Mouse (Mus musculus): Measurements from ENCODE around the gene Sox5.

- TF ChIP-seq CTCF (IDR thresholded peaks at IDR 0.05): no peak
- TF ChIP-seq EP300 (IDR thresholded peaks at IDR 0.05; ENCODE audit: insufficient read depth, low read depth, low read length): no peak
- no peak for TF ChIP-seq POLR2A (IDR thresholded peaks at IDR 0.05; ENCODE audit: insufficient read depth, low read depth, low read length)
Observed at GRCm38 (mm10) chr6:143918405-143918947, 863.3 kb downstream of the Sox5 start.

Measured in heart, adult 2 months (tissue).